Mouse (Mus musculus) heart, postnatal 10 days (tissue): ENCODE results near the gene Kank3. TPM values are rescaled to one million over a fixed set of nuclear protein-coding genes. Genes with fewer than 3 reads are reported as not detected.

Experiments used
- DNase-seq, 2 experiments: peaks; one replicate each; pipeline ENCODE4 v3.0.0; 2021
- intact Hi-C: fragments of 180-260 bp; cut with DNase I; formaldehyde crosslinking; loops from one replicate; pipeline ENCODE4 v1.15.1; 2025
- total RNA-seq, 2 experiments: library from RNA; stranded (reverse); gene quantifications; 2 replicates each; pipeline ENCODE4 v1.2.3; 2021

Gene Kank3
- 10 to 100 TPM; 78.7 to 84.2 TPM for total RNA-seq

- peak; percentile 97 to 98 for DNase-seq
- intact Hi-C loops, result no loop called here
Observed at GRCm38 (mm10) chr17:33810334-33811141, at the start of gene Kank3. TSS of gene Kank3 (plus strand) at chr17:33810519.

GRCm38 (mm10) chr17:33766389-33766788 is 43.9 kb upstream of the Kank3 start:
- DNase-seq, result no peak
- intact Hi-C loops, result no loop called here

GRCm38 (mm10) chr17:33771617-33772016 is 38.7 kb upstream of the Kank3 start:
- no peak for DNase-seq
- intact Hi-C loops, result no loop called here

GRCm38 (mm10) chr17:33773426-33773825 is 36.9 kb upstream of the Kank3 start:
- intact Hi-C loops, result no loop called here
- no peak for DNase-seq

- no peak for DNase-seq
- intact Hi-C loops, result no loop called here
Observed at GRCm38 (mm10) chr17:33773871-33774572, 36.3 kb upstream of the Kank3 start.

GRCm38 (mm10) chr17:33774573-33775155 is 35.7 kb upstream of the Kank3 start:
- intact Hi-C loops, result no loop called here
- no peak for DNase-seq

GRCm38 (mm10) chr17:33775287-33775686 is 35.0 kb upstream of the Kank3 start:
- DNase-seq, result no peak
- intact Hi-C loops, result no loop called here

- intact Hi-C loops, result loop anchor here (1.0 kb wide), 1 partner anchor 18 kb away; no protein-coding TSS in a partner anchor
- DNase-seq, result peak; percentile 99
Observed at GRCm38 (mm10) chr17:33779271-33779966, 30.9 kb upstream of the Kank3 start.

- intact Hi-C loops, result loop anchor here (1.0 to 2.0 kb wide), 2 partner anchors 17 to 19 kb away; no protein-coding TSS in a partner anchor
- peak; percentile 33 to 44 for DNase-seq
Observed at GRCm38 (mm10) chr17:33779967-33780295, 30.4 kb upstream of the Kank3 start.

- intact Hi-C loops, result loop anchor here (2.0 kb wide), 1 partner anchor 16 kb away; no protein-coding TSS in a partner anchor
- peak; percentile 66 to 81 for DNase-seq
Observed at GRCm38 (mm10) chr17:33780431-33780830, 29.9 kb upstream of the Kank3 start.

GRCm38 (mm10) chr17:33781124-33781977 is 29.0 kb upstream of the Kank3 start, which contains the start of gene Angptl4:
TSS of gene Angptl4 (minus strand) at chr17:33781830.
- intact Hi-C loops, result loop anchor here (2.0 kb wide), 1 partner anchor 15 kb away; no protein-coding TSS in a partner anchor
- DNase-seq, result peak; percentile 88

- peak in 1 of 2 experiments; percentile 44 for DNase-seq
- intact Hi-C loops, result no loop called here
Observed at GRCm38 (mm10) chr17:33782067-33782466, 28.3 kb upstream of the Kank3 start.

GRCm38 (mm10) chr17:33783408-33783807 is 26.9 kb upstream of the Kank3 start:
- peak; percentile 93 for DNase-seq
- intact Hi-C loops, result no loop called here

- intact Hi-C loops, result no loop called here
- no peak for DNase-seq
Observed at GRCm38 (mm10) chr17:33784939-33785338, 25.4 kb upstream of the Kank3 start.

- intact Hi-C loops, result no loop called here
- no peak for DNase-seq
Observed at GRCm38 (mm10) chr17:33786375-33786774, 23.9 kb upstream of the Kank3 start.

GRCm38 (mm10) chr17:33788732-33789131 is 21.6 kb upstream of the Kank3 start:
- intact Hi-C loops, result no loop called here
- peak; percentile 33 to 38 for DNase-seq

GRCm38 (mm10) chr17:33798306-33798705 is 12.0 kb upstream of the Kank3 start:
- DNase-seq, result peak; percentile 63 to 69
- intact Hi-C loops, result no loop called here

- intact Hi-C loops, result no loop called here
- no peak for DNase-seq
Observed at GRCm38 (mm10) chr17:33799277-33799676, 11.0 kb upstream of the Kank3 start.

GRCm38 (mm10) chr17:33802221-33802620 is 8.1 kb upstream of the Kank3 start:
- DNase-seq, result no peak
- intact Hi-C loops, result loop anchor here (1.0 to 10.0 kb wide), 5 partner anchors 56 to 363 kb away; partner anchors contain the start of genes Myo1f and Pram1

- DNase-seq, result no peak
- intact Hi-C loops, result loop anchor here (10.0 kb wide), 2 partner anchors 169 to 249 kb away; partner anchors contain the start of genes Myo1f and Pram1
Observed at GRCm38 (mm10) chr17:33804205-33804604, 6.1 kb upstream of the Kank3 start.
